Mouse (Mus musculus) megakaryocyte, embryonic 14.5 days (primary cell): ENCODE measurements at regions not wholly inside any gene's neighbourhood (a gene's known extent, or its start where the extent isn't known, plus 50 kb on each side); places are given as distances from the start of the nearest gene placed in this dataset.

Experiments used
- FLI1 ChIP-seq: IDR thresholded peaks from 2 replicates; pipeline ENCODE4 v1.6.1; 2012; ENCODE audit warnings: low read length, inconsistent platforms, mixed read lengths
- GATA1 ChIP-seq: IDR thresholded peaks from 3 replicates; pipeline ENCODE4 v1.6.1; 2012; ENCODE audit warnings: mixed read lengths, low read length, inconsistent platforms, borderline replicate concordance

DNA sequence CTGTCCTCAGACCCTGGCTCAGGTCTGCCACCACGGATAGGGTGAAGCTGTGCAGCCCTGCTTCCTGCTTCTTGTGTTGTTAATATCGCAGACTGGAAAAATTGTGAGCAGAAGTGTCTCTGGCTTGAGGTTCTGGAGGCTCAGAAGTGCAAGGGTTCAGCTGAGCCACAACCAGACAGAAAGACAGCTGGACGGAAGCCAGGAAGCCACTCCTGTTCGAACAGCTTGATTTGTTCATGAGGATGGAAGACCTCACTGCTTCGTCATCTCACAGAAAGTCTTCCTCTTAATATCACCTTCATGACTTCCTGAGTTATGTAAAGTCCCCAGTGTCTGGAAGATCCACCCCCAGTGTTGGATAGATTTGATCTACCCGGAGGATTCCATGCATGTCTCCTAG is 62.0 kb upstream of the Gm26897 start:
- no peak for TF ChIP-seq FLI1
- no peak for TF ChIP-seq GATA1
